Mouse (Mus musculus) G1E-ER4 (cell line): ENCODE results near the gene Sec31a. TPM values are rescaled to one million over a fixed set of nuclear protein-coding genes. Genes with fewer than 3 reads are reported as not detected.

ENCODE experiments used
- GATA1 ChIP-seq: IDR thresholded peaks from one replicate; pipeline ENCODE4 v1.8.0; 2012; ENCODE audit warnings: low read length, inconsistent platforms
- polyA plus RNA-seq: library from polyadenylated mRNA; stranded (reverse); fragments of >175 nt; gene quantifications from 2 replicates; pipeline ENCODE4 v1.2.3, GENCODE M21; 2012

Gene Sec31a
- polyA plus RNA-seq, 1 experiment: 134 TPM

DNA sequence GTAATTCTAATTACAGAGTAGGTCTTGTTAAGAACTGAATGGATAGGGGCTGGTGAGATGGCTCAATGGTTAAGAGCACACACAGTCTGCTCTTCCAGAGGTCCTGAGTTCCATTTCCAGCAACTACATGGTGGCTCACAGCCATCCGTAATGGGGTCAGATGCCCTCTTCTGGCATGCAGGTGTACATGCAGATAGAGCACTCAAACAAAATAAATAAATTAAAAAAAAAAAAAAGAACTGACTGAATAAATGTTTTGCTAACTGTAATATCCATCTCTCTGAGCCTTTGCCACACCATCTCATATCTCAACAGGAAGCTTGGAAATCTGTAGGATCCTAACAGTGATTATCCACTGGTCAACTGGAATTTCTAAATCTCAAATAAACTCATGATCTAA lies 45.1 kb downstream of the Sec31a start:
- no peak for TF ChIP-seq GATA1

DNA sequence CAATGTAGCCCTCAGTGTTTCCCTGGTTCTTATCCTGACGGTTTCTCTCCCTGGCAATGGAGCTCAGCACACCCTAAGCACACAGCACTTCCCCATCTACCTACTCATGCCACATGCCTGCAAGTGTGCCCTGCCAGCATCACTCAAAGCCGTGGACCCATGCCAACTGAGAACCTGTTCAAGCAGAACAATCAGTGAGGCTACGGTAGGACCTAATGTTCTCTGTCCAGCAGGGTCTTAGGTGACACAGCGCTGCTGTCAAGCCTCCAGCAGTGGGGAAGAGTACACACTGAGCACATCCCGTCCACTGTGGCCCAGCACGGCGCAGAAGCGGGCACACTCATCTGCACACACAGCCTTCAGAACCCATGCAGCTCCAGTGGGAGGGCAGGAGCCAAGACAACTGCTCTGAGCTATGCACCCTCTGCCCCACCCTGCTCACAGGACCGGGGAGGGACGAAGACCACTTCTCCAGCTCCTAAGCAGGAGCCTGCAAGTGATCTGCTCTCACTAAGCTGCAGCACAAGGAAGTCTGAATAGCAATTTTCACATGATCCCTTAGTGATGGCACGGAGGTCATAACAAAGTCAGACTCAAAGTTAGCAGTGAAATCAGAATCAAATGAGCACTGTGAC lies 46.1 kb downstream of the Sec31a start:
- no peak for TF ChIP-seq GATA1

DNA sequence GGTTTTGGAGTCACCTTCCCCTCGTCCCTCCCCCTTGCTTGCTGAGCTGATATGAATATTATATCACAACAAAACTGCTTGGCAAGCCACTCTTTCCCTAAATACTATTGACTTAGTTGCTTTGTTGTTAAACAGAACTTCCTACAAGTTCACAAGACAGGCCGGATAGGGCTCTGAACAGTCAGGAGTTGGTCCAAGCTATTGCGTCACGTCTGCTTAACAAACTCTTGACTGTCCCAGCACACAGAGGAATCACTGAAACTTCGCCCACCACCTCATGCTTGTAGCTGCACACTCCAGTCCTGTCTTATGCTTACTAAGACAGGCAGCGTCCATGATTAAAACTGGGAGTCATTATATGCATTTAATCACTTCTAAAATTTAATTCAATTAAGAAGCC lies 46.9 kb downstream of the Sec31a start:
- no peak for TF ChIP-seq GATA1

DNA sequence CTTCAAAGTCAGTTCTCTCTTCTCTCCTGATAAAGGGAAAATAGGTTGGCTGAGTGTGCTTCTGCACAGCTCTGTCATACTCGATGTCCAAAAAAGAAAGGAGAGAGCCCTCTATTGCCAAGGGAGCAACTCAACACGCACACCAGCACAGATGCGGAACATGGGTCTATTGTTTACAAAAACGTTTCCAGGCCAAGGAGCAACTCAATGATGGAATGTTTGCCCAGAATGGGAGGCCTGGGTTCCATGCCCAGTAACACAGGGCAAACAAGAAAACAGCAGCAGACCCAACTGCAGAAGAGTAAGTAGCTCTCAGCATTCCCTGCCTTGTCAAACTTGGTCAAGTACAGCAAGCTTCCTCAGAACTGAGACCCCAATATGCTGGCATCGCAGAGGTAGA lies 47.5 kb downstream of the Sec31a start:
- TF ChIP-seq GATA1: no peak

DNA sequence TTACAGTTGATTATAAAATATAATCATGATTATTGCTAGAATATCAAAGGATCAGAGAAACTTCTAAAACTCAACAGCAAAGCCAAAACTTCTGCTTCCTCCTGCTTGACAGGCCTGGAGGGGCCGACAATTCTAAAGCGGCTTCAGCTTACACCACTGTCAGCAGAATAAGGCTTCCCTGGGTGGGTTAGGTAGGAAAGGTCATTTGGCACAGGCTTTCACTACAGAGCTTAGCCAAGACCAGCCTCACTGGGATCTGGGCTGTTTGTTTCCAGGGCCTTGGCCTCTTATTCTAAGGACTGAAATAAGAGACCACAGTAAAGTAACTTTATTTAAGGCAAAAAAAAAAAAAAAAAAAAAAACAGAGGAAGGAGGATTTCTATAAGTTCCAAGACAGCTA lies 49.0 kb downstream of the Sec31a start:
- no peak for TF ChIP-seq GATA1

DNA sequence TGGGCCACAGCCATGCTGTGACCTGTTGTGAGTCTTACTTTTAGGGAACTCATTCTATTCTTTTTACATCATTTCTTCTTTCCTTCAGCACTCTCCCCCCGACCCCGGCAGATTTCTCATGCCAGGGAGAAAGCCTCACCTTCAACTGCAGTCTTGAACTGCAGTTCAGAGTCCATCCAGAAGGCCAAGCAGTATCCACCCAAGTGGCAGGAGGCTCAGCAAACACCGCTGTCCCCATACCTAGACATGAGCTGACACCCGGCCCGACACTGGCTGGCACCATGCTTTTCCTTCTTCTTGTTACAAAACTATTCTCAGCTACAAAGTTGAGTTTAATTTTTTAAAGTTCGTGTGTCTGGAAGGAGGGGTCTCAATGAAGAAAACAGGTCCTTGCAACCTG lies 55.7 kb downstream of the Sec31a start:
- TF ChIP-seq GATA1: no peak

DNA sequence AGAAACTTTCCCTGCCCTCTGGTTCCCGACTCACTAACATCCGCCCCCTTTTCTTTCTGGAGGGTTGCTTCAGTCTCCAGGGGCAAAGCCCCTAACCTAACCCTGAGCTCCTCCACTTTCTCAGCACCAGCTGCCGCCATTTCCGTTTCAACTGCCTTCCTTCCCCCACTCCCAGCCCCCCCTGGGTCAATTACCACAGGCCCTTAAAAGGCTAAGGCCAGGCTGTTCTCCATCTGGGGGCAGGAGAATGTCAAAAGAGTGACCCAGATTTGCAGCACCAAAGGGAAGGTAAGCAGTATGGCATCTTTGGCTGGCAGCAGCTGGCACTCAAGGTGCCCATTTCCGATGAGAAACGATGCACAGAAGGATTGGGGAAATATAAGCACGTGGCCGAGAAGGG lies 57.7 kb downstream of the Sec31a start:
- no peak for TF ChIP-seq GATA1

DNA sequence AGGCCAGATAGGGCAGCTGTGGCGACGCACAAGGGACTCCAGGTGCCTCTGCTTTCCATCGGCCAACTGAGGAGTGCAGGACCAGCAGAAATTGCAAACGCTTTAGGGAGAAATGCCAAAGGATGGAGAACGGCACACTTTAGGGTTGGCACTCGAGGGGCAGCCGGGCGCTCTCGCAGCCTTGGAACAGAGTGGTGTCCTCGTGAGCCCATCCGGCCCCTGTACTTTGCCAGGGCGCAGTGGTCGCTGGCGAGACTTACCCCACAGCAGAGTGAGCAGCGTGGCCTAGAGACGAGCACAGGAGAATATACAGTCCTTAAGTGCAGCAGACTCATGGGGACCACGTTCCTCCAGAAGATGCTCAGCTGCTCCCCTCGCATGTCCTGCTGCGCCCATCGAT lies 61.4 kb downstream of the Sec31a start:
- no peak for TF ChIP-seq GATA1

DNA sequence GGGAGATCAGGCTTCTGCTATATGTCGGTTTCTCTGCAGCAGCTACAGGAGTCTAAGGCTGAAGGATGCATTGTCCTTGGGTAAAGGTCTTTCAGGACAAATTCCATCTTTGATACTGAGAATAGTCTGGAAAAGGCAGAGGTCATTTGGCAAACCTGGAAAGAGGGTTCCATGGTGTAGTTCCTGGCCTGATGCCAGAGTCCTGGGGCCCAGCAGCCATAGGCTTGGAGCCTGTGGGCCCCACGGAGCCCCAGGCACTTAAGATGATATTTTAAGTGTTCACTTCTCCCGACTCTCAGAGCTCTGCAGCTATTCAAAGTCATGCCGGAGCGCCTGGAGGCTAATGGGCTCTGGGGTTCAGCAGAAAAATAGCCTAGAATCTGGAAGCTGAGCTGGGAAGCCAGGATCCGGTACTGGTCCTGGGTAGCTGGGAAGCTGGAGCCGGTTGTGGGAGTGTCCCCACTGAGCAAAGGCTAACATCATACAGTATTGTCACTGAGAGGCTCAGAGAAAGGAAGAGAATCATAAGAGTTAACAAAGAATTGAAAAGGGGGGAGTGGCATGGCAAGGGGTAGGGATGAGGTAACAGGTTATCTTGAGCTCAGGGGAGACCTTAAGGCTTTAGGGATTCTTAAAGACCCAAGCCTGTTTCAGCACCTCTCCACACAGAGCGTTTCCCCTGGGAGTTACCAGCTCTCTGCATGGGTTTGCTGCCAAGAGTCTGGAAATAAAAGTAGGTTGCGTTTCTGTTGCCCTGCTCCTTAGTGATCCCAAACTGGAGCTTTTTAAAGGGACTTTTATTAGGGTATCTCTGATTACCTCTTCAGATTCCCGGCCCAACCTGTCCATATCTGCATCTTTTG lies 62.8 kb downstream of the Sec31a start:
- no peak for TF ChIP-seq GATA1

DNA sequence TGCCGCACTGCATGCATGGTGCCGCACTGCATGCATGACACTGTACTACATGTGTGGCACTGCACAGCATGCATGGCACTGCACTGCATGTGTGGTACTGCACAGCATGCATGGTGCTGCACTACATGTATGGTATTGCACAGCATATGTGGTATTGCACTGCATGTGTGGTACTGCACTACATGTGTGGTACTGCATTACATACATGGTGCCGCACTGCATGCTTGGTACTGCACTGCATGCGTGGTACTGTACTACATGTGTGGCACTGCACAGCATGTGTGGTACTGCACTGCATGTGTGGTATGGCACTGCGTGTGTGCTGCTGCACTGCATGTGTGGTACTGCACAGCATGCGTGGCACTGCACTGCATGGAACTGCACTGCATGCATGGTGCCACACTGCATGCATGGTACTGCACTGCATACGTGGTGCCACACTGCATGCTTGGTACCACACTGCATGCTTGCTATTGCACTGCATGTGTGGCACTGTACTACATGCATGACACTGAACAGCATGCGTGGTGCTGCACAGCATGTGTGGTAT lies 65.1 kb downstream of the Sec31a start:
- TF ChIP-seq GATA1: no peak

DNA sequence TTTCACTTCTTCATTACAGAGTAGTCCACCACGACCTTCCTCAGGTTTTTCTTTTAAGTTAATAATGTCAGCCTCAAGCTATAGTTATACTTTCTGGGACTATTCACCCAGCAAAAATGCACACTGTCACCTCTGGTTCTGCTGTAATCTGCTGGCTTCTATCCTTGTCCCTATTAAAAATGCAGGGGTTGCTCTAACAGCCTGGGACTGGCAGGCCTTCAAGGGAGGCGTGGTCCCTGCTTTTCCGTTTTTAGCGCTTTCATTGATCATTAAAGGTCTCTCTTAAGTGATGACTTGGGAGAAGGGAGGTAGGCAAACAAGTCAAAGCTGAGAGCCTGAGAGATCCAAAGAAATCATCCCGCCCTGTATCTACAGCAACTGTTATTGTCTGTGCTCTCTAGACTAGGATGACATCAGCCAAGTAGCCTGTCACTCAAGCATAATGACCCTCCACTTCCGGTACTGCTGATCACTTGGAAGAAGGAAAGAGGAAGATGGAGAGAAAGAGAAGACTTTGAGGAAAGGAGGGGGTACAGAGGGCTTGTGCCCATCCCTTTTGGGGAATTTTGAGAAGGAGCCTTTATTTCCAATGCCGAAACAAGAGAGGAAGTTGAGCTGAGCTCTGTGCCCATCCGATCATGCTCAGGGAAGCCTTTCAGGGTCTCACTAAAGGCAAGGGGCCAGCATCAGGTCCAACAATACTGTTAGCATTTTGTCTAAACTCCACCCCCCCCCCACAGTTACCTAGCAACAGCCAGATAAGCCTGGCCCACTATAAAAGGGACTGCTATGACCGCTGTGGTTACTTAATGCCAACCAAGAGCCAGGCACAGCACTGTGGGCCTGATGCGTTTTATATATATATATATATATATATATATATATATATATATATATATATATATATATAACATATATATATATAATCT lies 66.5 kb downstream of the Sec31a start:
- no peak for TF ChIP-seq GATA1

DNA sequence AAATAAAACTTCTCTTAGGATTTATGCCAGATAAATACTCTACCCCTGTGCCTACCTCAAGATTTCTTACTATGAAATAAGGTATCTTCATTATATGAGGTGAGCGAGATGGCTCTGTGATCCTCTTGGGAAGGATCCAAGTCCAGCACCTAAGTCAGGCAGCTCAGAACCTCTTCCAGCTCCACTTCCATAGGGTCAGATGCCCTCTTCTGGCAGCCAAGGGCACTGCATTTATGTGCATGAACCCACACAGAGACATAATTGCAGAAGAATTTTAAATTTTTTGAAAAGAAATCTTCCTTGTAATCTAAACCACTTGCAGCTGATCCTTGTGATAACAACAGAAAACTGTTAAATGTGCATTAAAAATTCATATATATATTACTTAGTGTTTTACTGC lies 70.9 kb downstream of the Sec31a start:
- TF ChIP-seq GATA1: no peak

DNA sequence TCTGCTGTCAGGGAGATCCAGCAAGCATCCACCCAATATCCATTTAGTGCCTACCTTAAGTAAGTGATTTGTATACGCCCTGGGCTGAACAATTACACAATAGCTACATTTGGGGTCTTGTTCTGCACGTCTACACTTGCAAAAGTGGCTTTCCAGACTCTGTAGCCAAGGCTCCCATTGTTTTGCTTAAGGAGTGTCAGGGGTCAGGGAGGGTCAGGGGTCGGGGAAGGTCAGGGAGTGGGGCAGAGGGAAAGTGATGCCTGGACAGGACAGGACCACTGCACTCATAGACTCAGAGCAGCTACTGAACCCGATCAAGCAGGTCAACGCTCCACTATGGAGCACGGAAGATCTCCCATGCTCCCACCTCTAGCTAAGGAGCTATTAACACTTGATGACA lies 72.9 kb downstream of the Sec31a start:
- TF ChIP-seq GATA1: no peak

DNA sequence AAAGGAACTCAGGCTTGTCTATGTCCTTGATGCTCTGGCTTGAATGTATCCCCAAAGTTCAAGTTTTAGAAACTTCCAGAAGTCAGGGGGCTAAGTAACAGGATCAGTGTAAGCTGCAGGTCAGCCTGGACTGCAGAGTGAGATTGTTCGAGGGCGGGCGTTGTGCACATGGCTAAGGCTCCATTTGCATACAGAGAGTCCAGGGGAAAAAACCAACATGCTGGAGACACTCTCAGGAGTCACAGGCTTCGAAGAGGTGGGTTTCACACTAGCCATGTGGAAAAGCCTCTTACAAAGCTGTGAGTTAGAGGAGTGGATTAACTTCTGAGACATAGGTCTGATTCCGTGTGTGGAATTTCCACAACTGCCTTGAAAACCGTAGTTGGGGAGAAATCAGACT lies 73.6 kb downstream of the Sec31a start:
- TF ChIP-seq GATA1: no peak

DNA sequence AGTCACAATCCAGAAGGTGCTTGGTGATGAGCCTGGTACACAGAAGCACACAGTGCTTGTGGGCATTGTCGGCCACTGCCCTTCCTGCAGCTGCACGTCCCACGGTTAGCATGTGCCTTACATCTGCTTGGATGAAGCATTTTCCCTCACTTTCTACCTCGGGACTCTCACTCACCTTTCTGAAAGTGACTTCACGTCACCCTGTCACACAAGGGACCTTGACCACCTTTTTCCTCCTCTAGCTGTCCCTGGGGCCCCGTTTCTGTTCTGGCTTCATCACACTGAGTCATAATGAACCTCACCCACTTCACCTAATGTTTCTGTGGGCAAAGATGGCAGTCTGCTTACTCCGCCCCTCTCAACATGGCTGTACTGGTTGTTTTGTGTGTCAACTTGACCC lies 75.0 kb downstream of the Sec31a start:
- no peak for TF ChIP-seq GATA1

DNA sequence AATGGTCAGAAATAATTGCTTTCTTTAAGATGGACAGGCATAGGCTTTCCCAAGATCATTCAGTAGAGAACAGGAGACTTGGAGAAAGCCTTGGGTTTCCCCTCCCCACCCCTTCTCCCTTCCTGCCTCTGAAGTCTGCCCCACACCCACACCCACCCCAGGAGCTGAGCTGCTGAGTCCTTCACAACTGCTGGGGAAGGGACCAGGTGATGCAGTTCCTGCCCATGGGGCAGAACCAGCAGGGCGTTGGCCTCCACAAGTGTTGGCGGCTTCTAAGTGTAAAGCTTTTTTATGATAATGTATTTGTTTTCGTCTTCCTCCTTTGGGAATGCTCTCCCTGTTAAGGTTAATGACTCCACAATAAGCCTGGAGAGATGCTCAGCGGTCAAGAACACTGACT lies 78.2 kb downstream of the Sec31a start:
- TF ChIP-seq GATA1: no peak
